Mouse (Mus musculus) cerebellum, adult 11-12 months (tissue): ENCODE data around the gene Pbx1.
A peak's percentile ranks its signal among the peaks of the same experiment; 100 is the strongest.

Experiments
- DNase-seq: peaks from one replicate; pipeline ENCODE4 v3.0.0; 2022

Pbx1 gene

DNA sequence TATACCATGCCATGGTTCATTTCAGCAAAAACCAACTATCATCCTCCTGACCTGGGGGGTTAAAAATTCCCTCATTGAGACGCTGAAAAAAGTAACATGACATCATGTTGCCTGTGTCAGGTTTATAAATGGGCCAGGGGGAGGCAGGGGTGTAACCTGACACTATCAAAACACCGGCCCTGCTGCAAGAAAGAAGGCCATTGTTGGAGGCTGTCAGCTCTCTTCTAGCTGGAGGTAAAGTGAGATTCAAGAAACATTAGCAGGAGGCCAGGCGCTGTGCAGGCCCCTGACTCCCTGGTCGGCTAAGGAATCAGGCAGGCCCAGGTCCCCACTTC is 49.3 kb downstream of the Pbx1 start:
- no peak for DNase-seq

DNA sequence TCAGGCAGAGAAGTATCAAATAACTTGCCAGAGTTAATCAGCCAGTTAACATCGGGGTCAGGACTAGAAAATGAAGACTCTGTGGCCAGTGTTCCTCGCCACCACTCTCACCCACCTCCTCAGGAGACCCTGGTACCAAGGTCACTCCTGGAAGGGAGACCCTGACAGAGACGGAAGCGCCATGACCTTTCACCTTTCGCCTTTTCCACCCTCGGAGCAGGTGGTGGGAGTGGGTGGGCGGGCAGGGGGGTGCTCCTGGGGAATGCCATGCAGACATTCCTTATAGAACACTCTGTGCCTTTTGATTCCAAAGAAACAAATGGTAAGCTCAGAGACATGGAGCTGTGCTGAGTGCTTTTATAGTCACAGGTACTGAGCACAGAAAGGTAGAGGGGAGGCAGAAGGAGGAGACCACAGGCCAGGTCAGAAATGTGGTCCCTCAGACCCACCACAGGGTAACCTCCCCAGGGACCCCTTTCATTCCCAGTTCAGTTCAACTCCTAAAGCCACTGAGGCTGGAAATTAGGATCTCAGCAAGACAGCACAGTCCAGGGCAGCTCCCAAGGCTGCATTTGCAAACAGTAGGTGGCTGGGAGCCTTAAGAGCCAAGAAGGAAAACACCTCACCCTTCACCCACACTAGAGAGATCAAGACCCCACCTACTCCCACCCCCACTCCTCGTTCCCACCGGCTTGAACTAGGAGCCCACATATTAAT is 49.8 kb downstream of the Pbx1 start:
- DNase-seq = no peak

- DNase-seq = no peak
These were observed 50.6 kb downstream of the Pbx1 start for GRCm38 (mm10) chr1:168381451-168381850.

DNA sequence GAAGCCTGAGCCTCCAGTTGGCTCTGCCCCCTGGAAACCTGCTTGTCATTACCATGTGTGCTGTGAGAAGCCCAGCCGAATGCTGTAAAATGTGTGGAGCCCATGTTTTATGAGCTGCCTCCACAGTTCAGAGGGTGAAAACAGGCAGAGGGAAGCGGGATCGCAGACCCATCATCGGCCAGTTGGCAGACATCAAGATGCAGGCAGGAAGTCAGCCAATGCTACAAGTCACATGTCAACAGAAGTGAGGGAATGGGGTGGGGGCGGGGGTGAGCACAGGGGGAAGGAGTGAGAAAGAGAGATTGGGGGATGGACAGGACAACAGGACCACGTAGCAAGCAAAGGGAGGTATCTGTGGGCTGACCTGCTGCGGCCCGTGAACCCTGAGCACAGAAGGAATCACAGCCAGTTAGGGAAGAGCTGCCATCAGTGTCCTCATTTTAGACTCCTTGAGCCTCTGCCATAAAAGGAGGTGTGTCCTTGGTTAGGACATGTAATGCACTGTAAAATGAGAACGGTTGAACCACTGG is 51.8 kb downstream of the Pbx1 start:
- peak; percentile 67 for DNase-seq

DNA sequence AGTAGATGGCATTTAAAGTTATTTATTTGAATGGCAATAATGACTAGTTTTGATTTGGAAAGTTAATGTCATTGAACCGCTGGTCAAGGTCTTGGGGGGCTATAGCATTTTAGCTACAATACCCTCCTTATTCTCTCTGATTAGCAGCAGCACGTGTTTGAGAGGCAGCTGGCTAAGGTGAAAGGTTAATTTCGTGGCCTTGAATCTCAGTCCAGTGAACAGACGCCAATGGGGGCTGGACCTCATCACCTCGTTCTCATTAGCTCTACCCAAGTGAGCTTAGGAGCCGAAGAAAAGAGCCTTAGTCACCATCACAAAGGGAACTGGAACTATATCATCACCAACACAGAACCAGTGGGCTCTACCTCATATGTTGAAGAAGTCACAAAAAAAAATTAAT is 54.4 kb downstream of the Pbx1 start:
- DNase-seq = no peak

- no peak for DNase-seq
These were observed 55.7 kb downstream of the Pbx1 start for GRCm38 (mm10) chr1:168376330-168376729.

DNA sequence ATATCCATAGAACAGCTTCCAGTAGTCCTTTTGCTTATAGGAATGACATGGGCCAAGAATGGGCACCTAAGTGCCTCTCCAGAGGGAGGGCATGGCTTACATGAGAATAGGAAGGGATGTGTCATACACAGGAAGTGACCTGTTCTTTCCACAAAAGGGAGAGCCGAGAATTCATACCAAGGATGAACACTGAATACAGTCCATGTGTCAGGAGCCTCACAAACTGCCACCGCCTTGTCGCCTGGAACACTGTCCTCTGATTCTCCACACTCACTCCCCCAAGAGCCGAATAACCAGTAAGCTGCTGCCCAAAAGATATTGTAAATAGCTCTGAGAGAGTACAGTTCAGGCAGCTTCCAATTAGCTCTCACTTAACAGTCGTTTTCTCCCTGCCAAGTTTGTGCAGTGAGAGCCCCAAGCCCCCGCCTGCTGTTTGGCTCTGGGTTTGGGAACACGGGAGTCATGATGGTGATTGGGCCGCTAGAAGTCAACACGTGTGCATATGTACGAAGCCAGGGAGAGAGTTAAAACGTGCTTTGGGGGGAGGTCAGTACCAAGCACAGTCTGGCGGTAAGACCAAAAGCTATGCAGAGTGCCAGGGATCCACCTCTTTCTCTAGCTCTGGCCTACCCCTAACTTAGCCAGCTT is 57.0 kb downstream of the Pbx1 start:
- DNase-seq = no peak

DNA sequence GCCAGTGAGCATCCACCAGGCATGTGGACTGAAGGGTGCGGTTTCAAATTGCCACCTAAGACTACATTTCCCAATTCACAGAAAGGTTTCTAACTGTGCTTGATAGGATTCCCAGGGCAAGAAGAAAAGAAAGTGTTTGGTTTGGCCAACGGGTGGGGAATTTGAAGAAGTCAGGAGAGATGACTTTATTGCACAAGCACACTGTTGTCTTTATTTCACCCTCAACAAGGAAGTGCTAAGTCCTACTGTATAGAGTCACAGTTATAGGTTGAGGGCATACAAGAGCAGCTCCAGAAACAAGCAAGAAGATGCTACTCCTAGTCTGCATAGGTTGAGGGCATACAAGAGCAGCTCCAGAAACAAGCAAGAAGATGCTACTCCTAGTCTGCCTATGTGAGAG is 60.0 kb downstream of the Pbx1 start:
- DNase-seq = no peak

GRCm38 (mm10) chr1:168370966-168371365 is 61.1 kb downstream of the Pbx1 start:
- no peak for DNase-seq

- no peak for DNase-seq
These were observed 65.8 kb downstream of the Pbx1 start for GRCm38 (mm10) chr1:168366261-168366660.

GRCm38 (mm10) chr1:168364325-168364724 is 67.7 kb downstream of the Pbx1 start:
- DNase-seq = no peak

DNA sequence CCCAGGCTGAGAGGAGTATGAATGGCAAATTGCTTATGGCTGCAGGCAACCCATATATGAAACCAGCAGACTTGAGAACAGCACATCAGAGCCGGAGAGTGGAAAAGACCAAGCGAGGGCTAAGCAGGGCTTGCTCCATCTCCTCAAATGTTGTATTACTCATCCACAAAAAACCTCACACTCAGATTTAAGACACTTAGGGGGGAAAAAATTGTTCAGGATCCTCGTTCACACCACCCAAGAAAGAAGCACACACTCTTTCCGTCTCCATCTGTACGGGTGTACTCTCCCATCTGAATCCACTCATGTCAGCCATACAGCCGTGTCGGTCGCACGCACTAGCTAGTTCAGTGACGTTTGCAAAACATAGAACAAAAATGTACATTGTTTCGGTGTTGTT is 69.0 kb downstream of the Pbx1 start:
- no peak for DNase-seq

GRCm38 (mm10) chr1:168362464-168362863 is 69.6 kb downstream of the Pbx1 start:
- no peak for DNase-seq

DNA sequence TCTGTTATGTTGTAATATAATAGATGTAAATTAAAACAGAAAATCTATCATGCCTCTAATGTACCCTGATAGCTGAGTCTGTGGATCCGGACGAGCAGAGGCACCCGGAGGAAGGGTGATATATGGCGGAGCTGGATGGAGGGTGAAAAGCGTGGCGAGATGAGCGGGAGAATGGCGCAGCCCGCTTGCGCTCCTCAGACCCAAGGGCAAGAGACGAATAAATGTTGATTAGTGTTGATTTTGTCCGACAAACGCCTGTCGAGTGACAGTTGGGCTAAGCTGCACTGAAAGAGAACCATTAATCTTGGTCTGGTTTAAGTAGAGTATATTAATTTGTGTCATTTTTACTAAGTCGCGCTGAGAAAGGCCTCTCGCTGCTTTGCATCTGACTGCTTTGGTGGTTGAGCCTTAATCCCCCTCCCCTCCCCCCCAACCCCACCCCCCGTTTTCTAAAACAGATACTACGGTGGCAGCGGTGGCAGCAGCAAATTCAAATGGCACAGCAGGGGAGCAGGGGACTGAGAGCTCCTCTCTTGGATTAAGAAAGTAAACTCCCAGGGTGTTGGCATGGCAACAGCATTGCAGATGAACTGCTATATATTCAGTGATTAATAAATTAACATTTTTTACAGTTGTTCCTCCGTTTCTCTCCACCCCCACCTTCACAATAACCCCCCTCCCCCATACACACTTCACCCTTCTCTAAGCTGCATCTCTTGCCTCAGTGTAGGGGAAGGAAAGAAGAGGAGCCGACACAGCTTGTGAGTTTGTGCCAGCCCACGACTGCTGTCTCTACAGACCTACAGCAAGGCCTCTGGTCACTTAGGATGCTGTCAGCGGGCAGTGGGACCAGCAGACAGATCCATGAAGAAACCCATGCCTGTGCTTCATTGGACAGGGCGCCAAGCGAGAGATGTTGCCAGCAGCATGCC is 74.1 kb downstream of the Pbx1 start:
- DNase-seq = no peak

- DNase-seq = no peak
These were observed 75.1 kb downstream of the Pbx1 start for GRCm38 (mm10) chr1:168356970-168357441.

GRCm38 (mm10) chr1:168355985-168356556 is 76.0 kb downstream of the Pbx1 start:
- DNase-seq = no peak

GRCm38 (mm10) chr1:168354934-168355333 is 77.1 kb downstream of the Pbx1 start:
- no peak for DNase-seq

GRCm38 (mm10) chr1:168348036-168348784 is 83.9 kb downstream of the Pbx1 start:
- no peak for DNase-seq

DNA sequence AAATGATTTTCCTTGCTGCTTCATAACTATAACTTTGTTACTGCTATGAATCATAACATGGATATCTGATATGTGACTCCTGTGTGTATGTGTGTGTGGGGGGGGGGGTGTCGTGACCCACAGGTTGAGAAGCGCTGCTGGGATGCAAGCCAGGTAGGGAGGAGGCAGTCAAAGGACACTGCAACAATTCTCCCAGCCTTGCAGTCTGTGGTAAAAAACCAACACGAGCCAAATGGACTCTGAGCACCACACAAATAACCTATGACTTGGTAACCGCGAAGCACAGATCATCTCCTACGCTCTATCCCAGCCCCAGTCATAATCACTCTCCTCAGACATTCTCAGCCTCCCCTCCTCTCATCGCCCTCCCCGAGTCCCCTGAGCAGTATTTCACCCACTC is 87.2 kb downstream of the Pbx1 start:
- DNase-seq = no peak

DNA sequence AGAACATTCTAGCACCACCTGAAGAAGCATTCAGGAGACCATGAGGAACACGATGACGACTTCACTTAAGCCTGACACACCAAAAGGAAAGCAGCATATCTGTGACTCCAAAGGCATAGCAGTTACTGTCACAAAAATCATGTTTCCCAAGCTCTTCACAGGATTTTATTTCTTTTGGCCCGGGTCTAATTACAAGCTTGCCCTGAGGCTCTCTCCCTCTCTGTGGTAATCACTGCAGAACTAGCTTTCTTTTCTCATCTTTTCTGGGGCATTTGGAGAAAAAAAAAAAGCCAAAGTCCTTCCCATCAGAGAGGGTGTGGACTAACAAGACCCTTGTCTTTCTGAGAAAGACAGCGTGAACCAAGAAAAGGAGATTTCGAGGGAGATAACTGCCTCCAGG is 87.8 kb downstream of the Pbx1 start:
- DNase-seq = no peak

DNA sequence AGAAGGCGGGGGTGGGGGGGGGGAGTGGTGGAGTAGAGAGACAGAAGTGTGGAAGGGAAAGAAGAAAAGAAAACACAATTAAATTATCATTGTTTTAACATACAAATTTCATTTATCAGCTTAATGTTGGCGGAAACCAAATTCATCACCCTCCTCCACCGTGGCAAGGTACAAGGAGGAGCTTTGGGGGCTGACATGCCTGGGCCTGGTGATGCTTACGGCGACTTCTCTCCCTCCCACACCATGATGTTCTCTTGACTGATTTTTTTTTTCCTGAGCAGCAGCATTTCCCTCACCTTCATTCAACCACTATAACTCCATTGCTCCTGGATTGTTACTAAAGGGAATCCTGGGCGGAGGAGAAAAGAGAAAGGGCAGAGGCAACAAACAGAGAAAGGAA is 89.8 kb downstream of the Pbx1 start:
- DNase-seq = no peak

DNA sequence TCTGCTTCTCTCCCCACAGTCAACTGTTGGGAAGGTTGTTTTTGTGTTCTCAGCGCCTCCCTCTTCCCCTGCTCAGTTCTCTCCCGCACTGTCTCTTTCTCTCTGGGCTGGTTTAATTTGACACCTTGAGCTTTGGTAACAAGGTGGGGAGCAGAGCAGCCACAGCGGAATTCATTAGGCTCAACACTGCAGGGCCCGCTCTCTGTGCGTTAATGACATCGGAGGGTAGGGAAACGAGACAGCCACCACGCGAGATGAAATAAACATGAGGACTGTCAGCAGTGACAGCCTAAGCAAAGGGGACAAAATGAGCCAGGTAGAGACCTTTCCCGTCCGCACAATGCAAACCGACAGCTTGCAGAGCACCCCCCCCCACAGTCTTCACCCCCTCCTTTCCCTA is 90.2 kb downstream of the Pbx1 start:
- no peak for DNase-seq
